Mouse (Mus musculus) hindbrain, embryonic 10.5 days (tissue): ENCODE data around the gene Itprid2. TPM values are rescaled to one million over a fixed set of nuclear protein-coding genes. Genes with fewer than 3 reads are reported as not detected.

Experiments
- DNase-seq: peaks from one replicate; pipeline ENCODE4 v3.0.0-alpha.2; 2017; ENCODE audit warnings: low spot score
- H3K27ac ChIP-seq: fragments of 300-500 bp; sonication (generic); 2 replicates; pipeline ENCODE4 v1.5.1; 2016; ENCODE audit warnings: mild to moderate bottlenecking, moderate library complexity
- H3K27me3 ChIP-seq: fragments of 300-500 bp; sonication (generic); 2 replicates; pipeline ENCODE4 v1.6.1; 2016; ENCODE audit warnings: mild to moderate bottlenecking; ENCODE audit not compliant: poor library complexity, insufficient read depth, severe bottlenecking
- H3K36me3 ChIP-seq: fragments of 300-500 bp; sonication (generic); 2 replicates; pipeline ENCODE4 v1.6.1; 2016; ENCODE audit warnings: mild to moderate bottlenecking, moderate library complexity
- H3K4me1 ChIP-seq: fragments of 300-500 bp; sonication (generic); replicated peaks from 2 replicates; pipeline ENCODE4 v1.6.1; 2016; ENCODE audit warnings: mild to moderate bottlenecking
- H3K4me3 ChIP-seq: fragments of 300-500 bp; sonication (generic); 2 replicates; pipeline ENCODE4 v1.5.1; 2016; ENCODE audit warnings: mild to moderate bottlenecking, moderate library complexity
- H3K9me3 ChIP-seq: fragments of 300-500 bp; sonication (generic); 2 replicates; pipeline ENCODE4 v1.6.1; 2016; ENCODE audit warnings: mild to moderate bottlenecking, moderate library complexity
- WGBS: fragments of 180-500 bp; shearing (Covaris S2); methylation state at CpG from one replicate; pipeline ENCODE4 v1.1.7; 2016; 5-methylcytosine and 5-hydroxymethylcytosine counted together
- polyA plus RNA-seq: library from polyadenylated mRNA; unstranded; fragments of >200 nt; fragmentation: Nextera tagmentation; extraction: Ambion mirVana; gene quantifications from 2 replicates; pipeline ENCODE4 v1.2.1, GENCODE M21; 2016

Itprid2 gene
- polyA plus RNA-seq, 1 experiment from 2014 or later, result 5.2 TPM

DNA sequence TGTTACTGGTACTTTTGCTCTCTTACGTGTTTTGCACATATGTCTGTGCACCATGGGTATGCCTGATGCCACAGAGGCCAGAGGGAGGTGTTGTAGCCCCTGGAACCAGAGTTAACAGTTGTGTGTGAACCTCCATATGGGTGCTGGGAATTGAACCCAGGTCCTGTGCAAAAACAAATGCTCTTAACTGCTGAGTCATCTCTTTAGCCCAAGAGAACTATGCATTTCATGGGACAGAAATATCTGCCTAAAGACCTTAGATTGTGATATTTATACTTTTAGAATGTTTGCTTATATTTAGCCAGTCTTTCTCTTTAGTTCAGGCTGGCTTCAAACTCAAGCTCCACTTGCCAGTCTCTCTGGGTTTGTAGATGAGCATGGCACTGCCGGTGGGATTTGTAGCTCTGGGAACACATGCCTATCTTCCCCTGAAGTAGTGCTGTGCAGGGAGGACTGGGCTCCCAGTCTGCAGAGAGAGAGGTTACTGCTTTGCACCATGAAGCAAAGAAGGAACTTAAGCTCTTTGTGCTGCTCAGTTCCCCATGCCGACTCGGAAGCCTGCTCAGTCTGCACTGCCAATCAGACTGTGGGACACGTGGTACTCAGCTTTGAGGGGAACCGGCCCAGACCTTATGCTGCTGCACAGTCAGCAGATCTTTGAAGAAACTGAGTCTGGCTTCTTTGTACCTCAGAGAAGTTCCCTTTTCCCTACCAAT is 18.1 kb downstream of the Itprid2 start:
- H3K36me3 ChIP-seq, result peaks cover 26% of the 10 kb centered on the region
- no peaks in the 10 kb centered on the region for H3K4me1 ChIP-seq
- no peak overlapping the region for H3K27ac ChIP-seq
- no peaks in the 10 kb centered on the region for H3K27me3 ChIP-seq
- DNase-seq, result no peak
- 83% methylated on average over 6 of the region's 6 CpGs for WGBS
- no peak overlapping the region for H3K4me3 ChIP-seq
- no peaks in the 10 kb centered on the region for H3K9me3 ChIP-seq

DNA sequence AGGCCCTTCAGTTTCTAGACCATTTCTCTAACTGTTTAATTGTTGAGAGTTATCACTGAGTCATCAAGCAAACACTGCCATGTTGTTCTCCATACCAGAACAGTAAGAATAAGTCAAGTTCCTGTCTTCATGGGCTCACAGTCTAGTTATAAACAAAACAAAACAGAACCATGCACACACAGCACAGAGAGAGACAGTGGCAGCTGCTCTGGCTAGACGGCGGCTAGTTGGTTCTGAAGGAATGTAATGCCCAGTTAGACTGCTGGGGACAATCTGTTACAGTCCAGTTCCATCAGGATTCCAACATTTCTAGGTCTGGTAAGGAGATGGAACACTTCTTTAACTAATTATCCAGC is 18.6 kb downstream of the Itprid2 start:
- no peak for DNase-seq
- no peaks in the 10 kb centered on the region for H3K27me3 ChIP-seq
- peaks cover 31% of the 10 kb centered on the region for H3K36me3 ChIP-seq
- no peaks in the 10 kb centered on the region for H3K9me3 ChIP-seq
- no peak overlapping the region for H3K4me3 ChIP-seq
- H3K27ac ChIP-seq, result no peak overlapping the region
- no peaks in the 10 kb centered on the region for H3K4me1 ChIP-seq
- 90% methylated on average over 2 of the region's 2 CpGs for WGBS

DNA sequence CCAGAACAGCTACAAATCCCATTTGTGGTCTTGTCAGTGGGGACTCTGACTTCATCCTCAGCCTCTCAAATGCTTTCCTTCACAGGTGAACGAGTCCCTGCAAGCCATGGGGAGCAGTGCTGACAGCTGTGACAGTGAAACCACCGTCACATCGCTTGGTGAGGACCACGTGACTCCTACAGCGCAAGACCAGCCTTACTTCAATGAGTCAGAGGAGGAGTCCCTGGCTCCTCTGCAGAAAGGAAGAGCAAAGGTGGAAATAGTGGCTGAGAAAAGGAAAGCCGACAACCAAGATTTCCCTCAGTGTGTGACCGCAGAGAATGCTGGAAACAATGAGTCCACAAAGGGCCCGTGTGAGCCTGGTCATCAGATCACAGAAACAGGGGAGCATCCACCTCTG is 21.9 kb downstream of the Itprid2 start:
- H3K27ac ChIP-seq, result no peak overlapping the region
- WGBS, result 88% methylated on average over 8 of the region's 8 CpGs
- H3K36me3 ChIP-seq, result peaks cover 56% of the 10 kb centered on the region
- H3K4me3 ChIP-seq, result no peak overlapping the region
- no peaks in the 10 kb centered on the region for H3K9me3 ChIP-seq
- 0 out of 2 replicates have a peak, but pooled peaks cover 2% of the 10 kb centered on the region for H3K4me1 ChIP-seq
- H3K27me3 ChIP-seq, result no peaks in the 10 kb centered on the region
- no peak for DNase-seq

DNA sequence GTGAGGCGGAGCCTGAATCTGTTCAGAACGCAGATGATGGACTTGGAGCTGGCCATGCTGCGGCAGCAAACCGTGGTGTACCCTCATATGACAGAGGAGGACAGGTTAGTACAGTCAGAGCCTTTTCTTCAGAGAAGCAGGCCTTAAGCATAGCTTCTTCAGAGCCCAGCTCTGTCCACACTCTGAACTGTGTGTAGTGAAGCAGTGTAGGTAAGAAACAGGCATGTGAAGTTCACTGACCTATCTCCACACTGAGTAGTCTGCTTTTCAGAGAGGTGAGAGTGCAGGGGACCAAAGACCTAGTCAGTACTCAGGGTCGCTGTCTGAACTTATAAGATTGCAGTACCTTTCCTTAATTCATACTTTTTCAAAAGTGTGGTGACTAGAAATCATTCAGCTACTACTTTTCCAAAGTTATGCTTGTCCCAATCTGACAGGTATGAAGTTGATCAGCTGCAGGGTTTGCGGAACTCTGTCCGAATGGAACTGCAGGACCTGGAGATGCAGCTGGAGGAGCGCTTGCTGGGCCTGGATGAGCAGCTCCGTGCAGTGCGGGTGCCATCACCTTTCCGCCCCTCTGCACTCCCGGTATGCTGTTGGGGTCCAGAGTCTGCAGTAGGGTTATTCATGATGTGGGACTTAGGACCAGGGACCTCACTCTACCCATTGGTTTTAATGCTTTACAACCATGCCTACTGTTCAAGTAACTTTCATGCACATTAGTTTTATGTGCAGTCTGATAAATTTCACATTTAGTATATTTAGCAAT is 25.4 kb downstream of the Itprid2 start:
- no peak for DNase-seq
- Histone ChIP-seq H3K4me3 (no peak overlapping the region), H3K27me3 (no peaks in the 10 kb centered on the region), H3K27ac (no peak overlapping the region), H3K36me3 (peaks cover 62% of the 10 kb centered on the region), H3K9me3 (no peaks in the 10 kb centered on the region), H3K4me1 (0 out of 2 replicates have a peak, but pooled peaks cover 6% of the 10 kb centered on the region)
- whole genome bisulfite sequencing, result 67% methylated on average over 12 of the region's 12 CpGs

DNA sequence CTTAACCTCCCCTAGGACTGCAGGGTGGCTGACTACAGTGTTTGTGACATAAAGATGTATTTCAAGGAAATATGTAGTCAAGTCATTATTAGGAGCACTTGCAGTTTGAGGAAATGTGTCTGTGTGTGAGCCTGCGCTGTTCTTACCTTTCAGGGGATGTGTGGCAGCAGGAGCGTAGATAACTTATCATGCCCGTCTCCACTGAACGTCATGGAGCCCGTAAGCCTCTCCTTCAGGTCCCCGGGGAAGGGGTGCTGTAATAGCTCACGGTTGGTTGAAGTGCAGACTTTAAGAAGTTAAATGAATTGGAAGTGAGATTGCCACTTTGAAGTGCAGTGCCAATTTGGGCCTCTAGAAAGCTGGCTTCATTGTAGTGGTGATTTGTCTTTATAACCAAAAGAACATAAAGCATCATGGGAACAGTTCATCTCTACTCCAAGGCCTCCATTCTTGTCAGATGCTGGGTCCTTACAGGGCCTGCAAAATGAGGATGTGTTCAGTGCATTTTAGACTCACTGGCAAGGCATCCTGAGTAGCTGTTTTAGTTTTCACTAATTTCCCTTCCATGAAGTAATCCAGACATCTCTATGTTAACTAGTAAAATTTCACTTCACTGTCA is 26.4 kb downstream of the Itprid2 start:
- WGBS, result 76% methylated on average over 7 of the region's 7 CpGs
- Histone ChIP-seq H3K27ac (no peak overlapping the region), H3K36me3 (peaks cover 62% of the 10 kb centered on the region), H3K27me3 (no peaks in the 10 kb centered on the region), H3K4me3 (no peak overlapping the region), H3K4me1 (0 out of 2 replicates have a peak, but pooled peaks cover 6% of the 10 kb centered on the region), H3K9me3 (no peaks in the 10 kb centered on the region)
- DNase-seq, result no peak

DNA sequence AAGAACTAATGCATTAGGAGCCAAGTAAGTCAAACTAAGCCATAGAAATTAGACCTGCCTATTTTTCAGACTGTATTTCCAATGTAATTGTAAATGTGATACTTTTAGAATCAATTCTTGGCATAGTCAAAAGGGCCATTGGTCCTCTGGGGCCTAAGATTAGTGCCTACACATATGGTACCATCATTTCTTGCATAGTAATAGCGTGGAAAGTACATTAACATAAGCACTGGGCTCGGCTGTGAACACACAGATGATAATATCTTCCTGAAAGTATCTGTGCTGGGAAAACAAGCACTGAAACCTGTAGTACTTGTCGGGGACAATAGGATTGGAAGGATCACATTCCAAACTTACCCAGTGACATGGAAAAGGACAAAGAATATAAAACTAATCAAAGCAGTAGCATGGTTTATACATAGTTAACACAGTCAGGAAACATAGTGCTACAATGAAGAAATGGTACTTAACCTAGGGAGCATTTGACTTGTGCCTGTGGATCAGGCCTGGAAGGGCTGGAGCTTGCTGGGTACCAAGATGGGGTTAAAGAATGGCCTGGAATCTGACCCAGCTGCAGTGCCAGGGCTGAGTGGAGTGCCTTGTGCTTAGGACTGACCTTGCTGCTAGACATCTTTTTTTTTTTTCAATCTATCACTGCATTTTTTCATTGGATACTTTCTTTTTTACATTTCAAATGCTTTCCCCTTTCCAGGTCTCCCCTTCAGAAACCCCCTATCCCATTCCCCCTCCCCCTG is 29.6 kb downstream of the Itprid2 start:
- WGBS, result 78% methylated on average over 3 of the region's 3 CpGs
- Histone ChIP-seq H3K4me1 (0 out of 2 replicates have a peak, but pooled peaks cover 10% of the 10 kb centered on the region), H3K9me3 (no peaks in the 10 kb centered on the region), H3K36me3 (peaks cover 32% of the 10 kb centered on the region), H3K27ac (no peak overlapping the region), H3K4me3 (no peak overlapping the region), H3K27me3 (no peaks in the 10 kb centered on the region)
- no peak for DNase-seq

DNA sequence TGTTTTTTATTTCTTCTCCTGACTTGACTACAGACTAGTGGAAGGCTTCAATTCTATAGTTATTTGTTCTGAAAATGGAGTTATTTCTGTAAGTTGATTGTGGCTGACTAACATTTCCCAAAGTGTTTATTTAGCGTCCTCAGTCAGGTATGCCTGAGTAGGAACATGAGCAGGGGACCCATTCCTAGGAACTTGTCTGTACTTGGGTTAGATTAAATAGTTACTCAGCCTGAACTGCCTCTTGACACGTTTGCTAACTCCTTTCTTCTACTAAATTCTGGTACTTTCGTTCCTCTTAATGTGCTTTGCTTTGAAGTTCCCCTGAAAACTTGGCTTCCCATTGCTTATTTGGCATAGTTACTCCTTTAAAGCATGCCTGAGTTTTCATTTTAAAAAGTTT is 30.3 kb downstream of the Itprid2 start:
- H3K27ac ChIP-seq, result no peak overlapping the region
- peaks cover 25% of the 10 kb centered on the region for H3K36me3 ChIP-seq
- no peak for DNase-seq

DNA sequence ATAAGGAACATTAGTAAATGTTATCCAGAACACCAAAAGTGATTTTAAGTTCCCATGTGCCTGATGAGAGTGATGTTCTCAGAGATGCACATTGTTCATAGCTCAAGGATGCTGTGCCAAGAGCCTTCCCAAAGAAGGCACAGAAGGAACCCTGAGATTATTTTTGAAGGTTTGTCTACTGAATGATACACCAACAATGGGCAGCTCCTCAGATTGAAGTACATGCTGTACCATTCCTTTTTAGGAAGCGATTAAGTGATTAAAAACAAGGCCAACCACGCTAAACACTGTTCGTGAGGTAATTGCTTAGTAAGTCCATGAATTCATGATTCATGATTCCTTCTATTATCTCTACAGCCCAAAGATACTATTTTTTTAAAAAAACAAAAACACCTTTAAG is 40.1 kb downstream of the Itprid2 start:
- Histone ChIP-seq H3K9me3 (no peaks in the 10 kb centered on the region), H3K4me3 (no peak overlapping the region), H3K4me1 (no peaks in the 10 kb centered on the region), H3K36me3 (peaks cover 5% of the 10 kb centered on the region; the same call in 1 of the 2 replicates), H3K27me3 (no peaks in the 10 kb centered on the region), H3K27ac (no peak overlapping the region)
- WGBS, result 94% methylated on average over 3 of the region's 3 CpGs
- no peak for DNase-seq

More for the DNA sequence above, 30.3 kb downstream of the Itprid2 start:
- Histone ChIP-seq H3K27me3 (no peaks in the 10 kb centered on the region), H3K4me1 (0 out of 2 replicates have a peak, but pooled peaks cover 10% of the 10 kb centered on the region), H3K9me3 (no peaks in the 10 kb centered on the region), H3K4me3 (no peak overlapping the region)
- 62% methylated on average over 3 of the region's 3 CpGs for WGBS

DNA sequence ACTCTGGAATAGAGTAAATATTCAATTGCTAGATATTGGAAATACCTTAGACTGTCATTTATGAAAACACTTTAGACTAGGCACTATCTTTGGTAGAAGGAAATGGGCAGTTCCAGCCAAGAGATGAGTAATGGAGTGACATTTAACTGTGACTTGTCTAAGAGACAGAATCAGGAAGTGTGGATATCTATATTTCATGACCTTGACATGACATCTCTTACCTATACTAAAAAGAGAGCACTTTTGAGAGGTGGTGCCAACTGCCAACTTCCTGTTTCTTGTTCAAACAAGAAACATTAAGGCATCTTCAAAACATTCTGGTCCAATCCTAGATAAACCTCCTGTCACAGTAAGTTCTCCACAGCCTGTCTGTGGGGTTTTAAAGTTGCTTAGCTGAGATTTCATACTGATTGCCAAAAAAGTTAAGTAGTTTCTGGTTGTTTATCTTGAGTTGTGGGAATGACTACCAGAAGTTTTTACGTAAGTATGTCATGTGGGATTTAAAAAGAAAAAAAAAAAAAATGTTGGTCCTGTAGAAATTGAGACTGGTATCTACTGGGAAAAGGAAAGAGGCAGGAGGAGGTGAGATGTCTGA is 42.6 kb downstream of the Itprid2 start:
- DNase-seq, result no peak
- Histone ChIP-seq H3K27me3 (no peaks in the 10 kb centered on the region), H3K9me3 (no peaks in the 10 kb centered on the region), H3K4me1 (no peaks in the 10 kb centered on the region), H3K4me3 (no peak overlapping the region), H3K27ac (no peak overlapping the region), H3K36me3 (no peaks in the 10 kb centered on the region)
- WGBS, result 88% methylated on average over 1 of the region's 1 CpGs

DNA sequence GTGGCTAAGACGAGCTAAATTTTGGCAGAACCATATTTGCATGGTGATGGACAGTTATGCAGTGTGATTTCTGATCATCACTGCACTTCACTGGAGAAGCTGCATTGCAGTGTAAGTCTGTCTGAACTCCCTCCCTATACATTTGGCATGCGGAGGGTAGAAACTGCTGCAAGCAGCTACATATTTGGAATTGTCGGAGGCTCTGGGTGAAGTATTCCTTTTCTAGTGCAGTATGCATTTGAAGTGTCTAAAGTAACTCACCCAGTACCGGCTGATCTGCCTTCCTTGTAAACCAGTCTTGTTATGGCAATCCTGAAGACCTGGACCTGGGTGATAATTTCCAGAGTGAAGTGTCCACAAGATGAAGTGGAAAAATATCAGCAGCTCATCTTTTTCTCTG is 46.5 kb downstream of the Itprid2 start:
- no peaks in the 10 kb centered on the region for H3K36me3 ChIP-seq
- WGBS, result 89% methylated on average over 4 of the region's 4 CpGs
- no peak overlapping the region for H3K27ac ChIP-seq

DNA sequence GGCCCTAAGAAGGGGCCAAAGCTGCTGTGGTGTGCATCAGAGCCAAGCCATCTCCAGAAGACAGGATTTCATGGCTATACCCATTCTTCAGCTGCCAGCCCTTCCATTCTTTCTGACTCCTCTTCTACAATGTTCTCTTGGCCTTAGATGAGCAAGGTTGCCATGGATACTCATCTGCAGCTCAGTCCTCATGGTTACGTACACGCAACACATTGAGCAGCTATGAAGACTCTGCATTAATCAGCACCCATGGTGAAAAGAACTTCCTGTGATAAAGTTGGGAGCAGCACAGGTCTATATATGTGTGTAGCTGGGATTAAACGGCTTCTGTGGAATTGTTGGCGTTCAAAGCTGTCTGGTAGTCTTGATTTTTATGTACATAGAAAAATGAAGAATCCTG is 48.1 kb downstream of the Itprid2 start:
- no peak for DNase-seq
- Histone ChIP-seq H3K27me3 (no peaks in the 10 kb centered on the region), H3K4me3 (no peak overlapping the region), H3K27ac (no peak overlapping the region), H3K36me3 (no peaks in the 10 kb centered on the region), H3K4me1 (0 out of 2 replicates have a peak, but pooled peaks cover 3% of the 10 kb centered on the region), H3K9me3 (no peaks in the 10 kb centered on the region)
- 90% methylated on average over 4 of the region's 4 CpGs for WGBS

More for the DNA sequence above, 46.5 kb downstream of the Itprid2 start:
- no peak overlapping the region for H3K4me3 ChIP-seq
- no peaks in the 10 kb centered on the region for H3K27me3 ChIP-seq
- H3K4me1 ChIP-seq, result 0 out of 2 replicates have a peak, but pooled peaks cover 3% of the 10 kb centered on the region
- DNase-seq, result no peak
- H3K9me3 ChIP-seq, result no peaks in the 10 kb centered on the region

DNA sequence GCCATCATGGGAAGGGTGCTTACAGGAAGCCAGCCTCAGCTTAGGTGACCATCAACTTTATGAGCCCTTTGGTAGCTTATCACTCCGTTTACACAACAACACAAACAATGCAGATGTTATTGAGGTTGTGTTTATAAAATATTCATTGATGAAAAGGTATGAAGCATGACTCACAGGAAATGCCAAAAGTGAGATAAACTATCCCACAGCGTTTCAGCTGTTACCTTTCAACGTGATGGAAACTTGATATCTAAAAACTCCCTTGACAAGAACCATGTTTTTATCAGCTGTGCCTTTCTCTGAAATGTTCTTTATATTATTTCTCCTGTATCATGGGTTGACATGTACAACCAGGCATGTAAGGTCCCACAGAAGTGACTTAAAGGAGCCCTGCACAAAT is 55.7 kb downstream of the Itprid2 start:
- Histone ChIP-seq H3K9me3 (no peaks in the 10 kb centered on the region), H3K4me1 (no peaks in the 10 kb centered on the region), H3K27me3 (no peaks in the 10 kb centered on the region), H3K27ac (no peak overlapping the region), H3K4me3 (no peak overlapping the region), H3K36me3 (no peaks in the 10 kb centered on the region)
- WGBS, result 79% methylated on average over 3 of the region's 3 CpGs
- DNase-seq, result no peak
